Mouse (Mus musculus) adrenal gland, adult 2 months (tissue): ENCODE data around the gene Kndc1. TPM values are rescaled to one million over a fixed set of nuclear protein-coding genes. Genes with fewer than 3 reads are reported as not detected.

Experiments
- DNase-seq: peaks from one replicate; pipeline ENCODE4 v3.0.0; 2021
- long read RNA-seq: library from polyadenylated mRNA; stranded (forward); transcript quantifications from one replicate; pipeline ENCODE4 v2.0.0, GENCODE M21; 2021
- polyA plus RNA-seq: library from polyadenylated mRNA; depleted of rRNA; stranded (reverse); fragments of >200 nt; gene quantifications from 2 replicates; pipeline ENCODE4 v1.2.3, GENCODE M21; 2012; rRNA removed
- total RNA-seq, 2 experiments: library from RNA; stranded (reverse); gene quantifications; 2 replicates each; pipeline ENCODE4 v1.2.3; 2021

Kndc1 gene
- total RNA-seq (under 1 TPM; 0.59 to 0.66 TPM), polyA plus RNA-seq (0.53 and 0.54 TPM in 2 replicates)
- long read RNA-seq = 0 reads

- DNase-seq = peak; percentile 67
Measured at GRCm38 (mm10) chr7:139894655-139895557, at the start of gene Kndc1. Gene Kndc1 (plus strand): TSS chr7:139894696.

GRCm38 (mm10) chr7:139845101-139845500 lies 49.4 kb upstream of the Kndc1 start:
- DNase-seq = no peak

GRCm38 (mm10) chr7:139850152-139850551 lies 44.3 kb upstream of the Kndc1 start:
- DNase-seq = no peak

- no peak for DNase-seq
Measured at GRCm38 (mm10) chr7:139850677-139851076, 43.8 kb upstream of the Kndc1 start.

- no peak for DNase-seq
Measured at GRCm38 (mm10) chr7:139851098-139851497, 43.4 kb upstream of the Kndc1 start.

GRCm38 (mm10) chr7:139855261-139855660 lies 39.2 kb upstream of the Kndc1 start:
- DNase-seq = no peak

- DNase-seq = peak; percentile 56
Measured at GRCm38 (mm10) chr7:139861411-139861810, 33.1 kb upstream of the Kndc1 start.

- no peak for DNase-seq
Measured at GRCm38 (mm10) chr7:139863076-139863475, 31.4 kb upstream of the Kndc1 start.

GRCm38 (mm10) chr7:139864253-139864652 lies 30.2 kb upstream of the Kndc1 start:
- no peak for DNase-seq

GRCm38 (mm10) chr7:139864871-139865270 lies 29.6 kb upstream of the Kndc1 start:
- DNase-seq = no peak

- no peak for DNase-seq
Measured at GRCm38 (mm10) chr7:139871014-139871413, 23.5 kb upstream of the Kndc1 start.

- no peak for DNase-seq
Measured at GRCm38 (mm10) chr7:139877167-139877792, 17.2 kb upstream of the Kndc1 start.

- DNase-seq = no peak
Measured at GRCm38 (mm10) chr7:139878122-139878521, 16.4 kb upstream of the Kndc1 start.

GRCm38 (mm10) chr7:139878621-139879020 lies 15.9 kb upstream of the Kndc1 start:
- peak; percentile 37 for DNase-seq

- no peak for DNase-seq
Measured at GRCm38 (mm10) chr7:139883545-139883944, 11.0 kb upstream of the Kndc1 start.

- DNase-seq = no peak
Measured at GRCm38 (mm10) chr7:139891779-139892178, 2.7 kb upstream of the Kndc1 start.

GRCm38 (mm10) chr7:139896271-139896670 lies 1.8 kb downstream of the Kndc1 start:
- no peak for DNase-seq

GRCm38 (mm10) chr7:139896796-139897195 lies 2.3 kb downstream of the Kndc1 start:
- DNase-seq = no peak

- no peak for DNase-seq
Measured at GRCm38 (mm10) chr7:139898606-139899005, 4.1 kb downstream of the Kndc1 start.

- DNase-seq = no peak
Measured at GRCm38 (mm10) chr7:139899505-139899904, 5.0 kb downstream of the Kndc1 start.

- DNase-seq = no peak
Measured at GRCm38 (mm10) chr7:139900456-139900855, 6.0 kb downstream of the Kndc1 start.

- DNase-seq = no peak
Measured at GRCm38 (mm10) chr7:139900896-139901295, 6.4 kb downstream of the Kndc1 start.

- DNase-seq = no peak
Measured at GRCm38 (mm10) chr7:139901981-139902380, 7.5 kb downstream of the Kndc1 start.
